Mouse (Mus musculus) testis, adult 2 months (tissue): Measurements from ENCODE around the gene Chrm3.

Source experiments
- CTCF ChIP-seq: fragments of 200-500 bp; IDR thresholded peaks from 2 replicates; pipeline ENCODE4 v1.5.1; 2012; ENCODE audit warnings: low read depth, mild to moderate bottlenecking, inconsistent platforms, low read length, moderate library complexity; ENCODE audit not compliant: control insufficient read depth, insufficient read depth, insufficient replicate concordance
- POLR2A ChIP-seq: fragments of 200-500 bp; IDR thresholded peaks from 2 replicates; pipeline ENCODE4 v1.6.1; 2012; ENCODE audit warnings: low read depth, mild to moderate bottlenecking, inconsistent platforms, low read length, moderate library complexity; ENCODE audit not compliant: control insufficient read depth

GRCm38 (mm10) chr13:10131064-10131463, 229.6 kb downstream of the Chrm3 start:
- TF ChIP-seq CTCF (no peak), POLR2A (no peak)
